Mouse (Mus musculus): ENCODE measurements around the gene Esf1. TPM values are rescaled to one million over a fixed set of nuclear protein-coding genes. Genes with fewer than 3 reads are reported as not detected.
"Not testable (repeated sequence)": the region's sequence is repeated elsewhere in the genome, so short reads cannot be mapped to it uniquely, and the experiment has no call there.

The Esf1 gene
- 34.9 and 39.1 TPM in 2 replicates for polyA plus RNA-seq (2014; fragmentation: Nextera tagmentation; extraction: Ambion mirVana)

DNA sequence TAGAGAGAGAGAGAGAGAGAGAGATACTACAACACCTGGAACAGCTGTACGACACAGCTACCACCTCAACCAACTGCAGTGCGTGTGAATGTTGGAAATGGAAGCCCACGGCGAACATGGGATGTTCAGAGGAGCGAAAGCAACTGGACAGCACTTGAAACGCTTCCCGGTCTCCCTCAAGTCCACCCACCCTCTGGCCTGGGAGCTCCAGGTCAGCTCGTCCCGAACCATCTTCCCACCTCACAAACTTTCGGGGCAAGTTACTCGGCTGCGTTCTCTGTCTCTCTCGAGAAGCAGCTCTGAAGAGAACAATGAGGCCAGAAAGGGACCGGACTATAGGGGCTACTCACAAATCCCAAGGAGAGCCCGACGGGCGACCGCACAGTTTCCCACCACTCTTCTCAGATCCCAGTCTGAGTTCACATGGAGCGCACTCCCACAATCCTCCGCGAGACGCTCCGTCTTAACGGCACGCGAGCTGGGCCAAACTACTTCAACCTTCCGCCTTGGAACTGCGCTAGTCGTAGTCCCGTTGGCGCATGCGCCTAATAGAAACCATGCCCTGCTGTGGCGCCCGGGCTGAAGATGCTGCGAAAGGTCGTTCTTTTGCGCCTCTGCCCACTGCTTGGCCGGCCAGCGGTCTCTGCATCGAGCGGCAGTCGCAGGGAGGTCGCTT, at the start of gene Esf1, which contains the start of gene Ndufaf5:
Gene Esf1, minus strand, starts transcription at position 438 of the 676 bp plus-strand sequence.
Gene Ndufaf5, plus strand, starts transcription at position 523 of the 676 bp plus-strand sequence.
- Histone ChIP-seq H3K27ac (replicated peaks; ENCODE audit: low read depth, low read length) (no peak within 1 kb of the TSS; the same call in 1 of the 2 replicates), H3K4me1 (ENCODE audit: control insufficient read depth, insufficient read depth, low read length) (no peaks in the 10 kb centered on the region; the same call in 1 of the 2 replicates), H3K9ac (ENCODE audit: low read length) (peak within 1 kb of the TSS; percentile 85), H3K27me3 (ENCODE audit: control insufficient read depth, insufficient read depth, low read length) (no peaks in the 10 kb centered on the region), H3K9me3 (ENCODE audit: control insufficient read depth, low read length) (no peaks in the 10 kb centered on the region), H3K36me3 (ENCODE audit: control insufficient read depth, insufficient read depth, low read length) (no peaks in the 10 kb centered on the region; the same call in 1 of the 2 replicates), H3K4me3 (ENCODE audit: low read depth, low read length) (peak within 1 kb of the TSS; percentile 95), H3K4me2 (ENCODE audit: low read depth, severe bottlenecking) (peak within 1 kb of the TSS; percentile 71)
- peak; percentile 99 for ATAC-seq (ENCODE audit: insufficient number of reproducible peaks, low FRiP score, low TSS enrichment, low read depth)
- under 1% methylated on average over 43 of the region's 43 CpGs for WGBS
- DNase-seq (ENCODE audit: low spot score): peak; percentile 96

DNA sequence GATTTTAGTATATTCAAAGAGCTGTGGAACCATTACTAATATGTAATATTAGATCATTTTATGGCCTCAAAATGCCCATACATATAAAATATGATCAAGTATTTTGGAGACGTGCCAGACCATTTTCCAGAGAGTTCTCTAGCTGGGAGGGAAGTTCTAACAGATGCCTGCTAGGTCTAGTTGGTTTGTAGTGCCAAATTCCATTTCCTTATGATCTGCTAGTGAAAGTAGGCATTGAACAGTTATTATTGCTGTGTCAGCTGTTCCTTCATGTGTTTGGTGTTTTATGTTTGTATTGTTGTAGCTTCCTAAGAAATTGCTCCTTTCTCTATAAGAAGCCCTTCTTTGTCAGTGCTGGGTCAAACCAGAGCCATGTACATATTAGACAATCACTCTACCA, 45.6 kb upstream of the Esf1 start:
- Histone ChIP-seq H3K36me3 (ENCODE audit: control insufficient read depth, insufficient read depth, low read length) (no peaks in the 10 kb centered on the region), H3K4me2 (ENCODE audit: low read depth, severe bottlenecking) (no peak overlapping the region), H3K9ac (ENCODE audit: low read length) (no peak overlapping the region), H3K4me3 (ENCODE audit: low read depth, low read length) (no peak overlapping the region), H3K27ac (replicated peaks; ENCODE audit: low read depth, low read length) (no peak overlapping the region), H3K27me3 (ENCODE audit: control insufficient read depth, insufficient read depth, low read length) (no peaks in the 10 kb centered on the region), H3K9me3 (ENCODE audit: control insufficient read depth, low read length) (no peaks in the 10 kb centered on the region), H3K4me1 (ENCODE audit: control insufficient read depth, insufficient read depth, low read length) (no peaks in the 10 kb centered on the region)
- WGBS: 80% methylated on average over 1 of the region's 1 CpGs
- ATAC-seq (ENCODE audit: insufficient number of reproducible peaks, low FRiP score, low TSS enrichment, low read depth): no peak
- no peak for DNase-seq (ENCODE audit: low spot score)

DNA sequence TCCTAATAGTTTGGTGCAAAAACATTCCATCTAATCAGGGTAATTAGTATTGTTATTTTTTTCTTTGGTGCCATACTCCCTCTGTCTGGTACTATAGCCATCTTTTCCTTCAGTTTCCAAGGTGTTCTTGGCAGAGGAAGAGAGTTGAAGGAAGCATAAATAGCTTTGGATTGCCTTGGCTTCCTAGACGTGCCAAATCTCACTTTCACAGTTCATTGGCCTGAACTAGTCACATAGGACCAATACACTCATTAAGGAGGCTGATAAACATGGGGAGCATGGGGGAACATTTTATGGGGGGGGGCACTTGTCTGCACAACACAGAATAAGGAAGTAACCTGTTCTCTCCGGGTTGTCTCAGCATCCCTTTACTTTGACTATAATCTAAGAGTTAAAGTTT, 45.1 kb upstream of the Esf1 start:
- ATAC-seq (ENCODE audit: insufficient number of reproducible peaks, low FRiP score, low TSS enrichment, low read depth): no peak
- Histone ChIP-seq H3K4me3 (ENCODE audit: low read depth, low read length) (no peak overlapping the region), H3K9ac (ENCODE audit: low read length) (no peak overlapping the region), H3K9me3 (ENCODE audit: control insufficient read depth, low read length) (no peaks in the 10 kb centered on the region), H3K36me3 (ENCODE audit: control insufficient read depth, insufficient read depth, low read length) (no peaks in the 10 kb centered on the region), H3K4me2 (ENCODE audit: low read depth, severe bottlenecking) (no peak overlapping the region), H3K4me1 (ENCODE audit: control insufficient read depth, insufficient read depth, low read length) (no peaks in the 10 kb centered on the region), H3K27me3 (ENCODE audit: control insufficient read depth, insufficient read depth, low read length) (no peaks in the 10 kb centered on the region), H3K27ac (replicated peaks; ENCODE audit: low read depth, low read length) (no peak overlapping the region)
- no peak for DNase-seq (ENCODE audit: low spot score)
- 76% methylated on average over 2 of the region's 2 CpGs for WGBS

DNA sequence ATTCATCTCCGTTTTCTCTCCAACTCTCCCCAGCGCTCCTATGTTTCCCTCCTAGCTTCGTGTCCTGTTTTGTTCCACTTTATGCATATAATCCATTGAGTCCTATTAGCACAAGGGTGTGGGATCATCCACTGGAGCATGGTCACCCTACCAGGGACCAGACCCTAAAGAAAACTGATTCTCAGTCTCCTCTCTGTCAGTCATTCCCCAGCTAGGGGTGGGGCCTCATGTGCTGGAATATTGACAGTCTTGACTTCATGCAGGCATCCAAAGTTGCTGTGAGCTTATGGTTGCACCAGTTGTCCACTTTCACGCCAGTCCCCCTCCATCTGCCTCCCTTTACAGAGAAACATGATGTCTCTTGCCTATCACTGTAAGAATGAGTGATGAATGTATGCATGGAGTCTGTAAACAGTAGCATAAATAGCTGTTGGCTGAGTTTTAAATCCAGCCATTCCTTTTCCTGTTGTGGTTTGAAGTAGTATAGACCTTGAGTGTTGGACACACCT, 44.2 kb upstream of the Esf1 start:
- no peak overlapping the region for H3K27ac ChIP-seq (replicated peaks; ENCODE audit: low read depth, low read length)
- H3K4me2 ChIP-seq (ENCODE audit: low read depth, severe bottlenecking): no peak overlapping the region
- 95% methylated on average over 4 of the region's 4 CpGs for WGBS
- no peaks in the 10 kb centered on the region for H3K36me3 ChIP-seq (ENCODE audit: control insufficient read depth, insufficient read depth, low read length)
- no peak overlapping the region for H3K4me3 ChIP-seq (ENCODE audit: low read depth, low read length)
- H3K9ac ChIP-seq (ENCODE audit: low read length): no peak overlapping the region
- no peak for ATAC-seq (ENCODE audit: insufficient number of reproducible peaks, low FRiP score, low TSS enrichment, low read depth)
- DNase-seq (ENCODE audit: low spot score): no peak
- no peaks in the 10 kb centered on the region for H3K27me3 ChIP-seq (ENCODE audit: control insufficient read depth, insufficient read depth, low read length)
- H3K9me3 ChIP-seq (ENCODE audit: control insufficient read depth, low read length): no peaks in the 10 kb centered on the region
- H3K4me1 ChIP-seq (ENCODE audit: control insufficient read depth, insufficient read depth, low read length): no peaks in the 10 kb centered on the region

DNA sequence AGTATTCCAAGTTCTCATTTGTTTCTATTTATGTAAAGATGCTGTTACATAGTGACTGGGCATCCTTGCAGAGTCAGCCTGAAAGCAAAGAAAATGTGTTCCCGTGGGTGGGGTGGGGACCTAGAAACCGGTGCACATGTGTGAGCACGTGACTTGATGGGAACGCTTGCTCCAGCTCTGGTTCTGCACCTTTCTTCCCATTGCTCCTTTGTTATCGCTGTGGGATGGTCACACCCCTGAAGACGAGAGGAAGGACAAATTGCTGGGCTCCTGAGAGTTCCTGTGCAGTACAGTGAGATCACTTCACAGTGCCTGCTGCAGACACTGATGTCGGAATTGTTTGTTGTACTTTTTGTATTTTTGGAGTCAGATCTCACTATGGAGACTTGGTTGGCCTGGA, 33.4 kb upstream of the Esf1 start:
- peaks cover 2% of the 10 kb centered on the region; the same call in 1 of the 2 replicates for H3K36me3 ChIP-seq (ENCODE audit: control insufficient read depth, insufficient read depth, low read length)

DNA sequence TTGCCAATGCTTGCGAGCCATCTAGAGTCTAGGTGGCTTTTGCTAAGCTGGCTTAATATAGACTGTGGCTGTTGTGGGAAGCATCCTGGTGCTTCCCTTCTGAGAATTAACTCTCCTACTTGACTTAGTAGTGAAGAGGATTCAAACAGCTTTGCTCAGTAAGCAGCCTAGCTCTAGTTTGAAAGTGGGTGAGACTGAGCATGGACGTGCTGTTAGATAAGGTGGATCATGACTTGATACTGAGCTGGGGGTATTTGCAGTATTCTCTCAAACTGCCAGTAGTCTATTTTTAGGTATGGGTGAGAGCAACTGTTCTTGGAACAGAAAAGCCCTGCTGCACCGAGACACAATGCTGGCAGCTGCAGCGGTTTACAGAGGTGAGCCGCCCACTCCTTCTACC, 32.2 kb upstream of the Esf1 start:
- H3K27ac ChIP-seq (replicated peaks; ENCODE audit: low read depth, low read length): no peak overlapping the region
- H3K9ac ChIP-seq (ENCODE audit: low read length): no peak overlapping the region
- H3K4me2 ChIP-seq (ENCODE audit: low read depth, severe bottlenecking): no peak overlapping the region
- WGBS: 89% methylated on average over 5 of the region's 5 CpGs
- H3K36me3 ChIP-seq (ENCODE audit: control insufficient read depth, insufficient read depth, low read length): peaks cover 4% of the 10 kb centered on the region; the same call in 1 of the 2 replicates
- H3K4me1 ChIP-seq (ENCODE audit: control insufficient read depth, insufficient read depth, low read length): no peaks in the 10 kb centered on the region
- H3K9me3 ChIP-seq (ENCODE audit: control insufficient read depth, low read length): no peaks in the 10 kb centered on the region
- no peak for DNase-seq (ENCODE audit: low spot score)
- no peak for ATAC-seq (ENCODE audit: insufficient number of reproducible peaks, low FRiP score, low TSS enrichment, low read depth)
- no peaks in the 10 kb centered on the region for H3K27me3 ChIP-seq (ENCODE audit: control insufficient read depth, insufficient read depth, low read length)
- no peak overlapping the region for H3K4me3 ChIP-seq (ENCODE audit: low read depth, low read length)

More for the DNA sequence above, 33.4 kb upstream of the Esf1 start:
- ATAC-seq (ENCODE audit: insufficient number of reproducible peaks, low FRiP score, low TSS enrichment, low read depth) (no peak), DNase-seq (ENCODE audit: low spot score) (no peak)
- no peak overlapping the region for H3K4me2 ChIP-seq (ENCODE audit: low read depth, severe bottlenecking)
- H3K4me3 ChIP-seq (ENCODE audit: low read depth, low read length): no peak overlapping the region
- H3K9me3 ChIP-seq (ENCODE audit: control insufficient read depth, low read length): no peaks in the 10 kb centered on the region
- WGBS: 95% methylated on average over 7 of the region's 7 CpGs
- no peaks in the 10 kb centered on the region for H3K4me1 ChIP-seq (ENCODE audit: control insufficient read depth, insufficient read depth, low read length)
- H3K27ac ChIP-seq (replicated peaks; ENCODE audit: low read depth, low read length): no peak overlapping the region
- no peak overlapping the region for H3K9ac ChIP-seq (ENCODE audit: low read length)
- H3K27me3 ChIP-seq (ENCODE audit: control insufficient read depth, insufficient read depth, low read length): no peaks in the 10 kb centered on the region

DNA sequence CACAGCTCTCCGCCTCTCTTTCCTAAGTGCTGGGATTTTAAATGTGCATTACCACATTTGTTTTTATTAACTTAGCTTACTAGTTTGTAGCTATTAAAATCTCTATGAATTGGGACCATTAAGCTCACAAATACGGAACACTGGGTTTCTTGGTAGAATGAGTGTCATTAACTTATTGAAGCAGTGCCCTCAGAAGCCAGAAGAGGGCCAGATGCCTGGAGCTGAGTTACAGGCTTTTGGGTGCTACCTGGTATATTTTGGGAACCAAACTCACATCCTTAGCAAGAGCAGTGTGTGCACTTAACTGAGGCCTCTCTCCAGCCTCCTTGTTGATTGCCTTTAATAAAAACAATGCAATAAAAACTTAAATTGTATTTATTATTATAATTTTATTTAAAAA, 30.3 kb upstream of the Esf1 start:
- H3K9me3 ChIP-seq (ENCODE audit: control insufficient read depth, low read length): no peaks in the 10 kb centered on the region
- H3K4me2 ChIP-seq (ENCODE audit: low read depth, severe bottlenecking): no peak overlapping the region
- peaks cover 5% of the 10 kb centered on the region; the same call in 1 of the 2 replicates for H3K36me3 ChIP-seq (ENCODE audit: control insufficient read depth, insufficient read depth, low read length)
- H3K4me1 ChIP-seq (ENCODE audit: control insufficient read depth, insufficient read depth, low read length): no peaks in the 10 kb centered on the region
- no peak overlapping the region for H3K27ac ChIP-seq (replicated peaks; ENCODE audit: low read depth, low read length)
- no peak overlapping the region for H3K4me3 ChIP-seq (ENCODE audit: low read depth, low read length)
- H3K27me3 ChIP-seq (ENCODE audit: control insufficient read depth, insufficient read depth, low read length): no peaks in the 10 kb centered on the region
- 79% methylated on average over 2 of the region's 2 CpGs for WGBS
- DNase-seq (ENCODE audit: low spot score) (no peak), ATAC-seq (ENCODE audit: insufficient number of reproducible peaks, low FRiP score, low TSS enrichment, low read depth) (no peak)
- H3K9ac ChIP-seq (ENCODE audit: low read length): no peak overlapping the region

DNA sequence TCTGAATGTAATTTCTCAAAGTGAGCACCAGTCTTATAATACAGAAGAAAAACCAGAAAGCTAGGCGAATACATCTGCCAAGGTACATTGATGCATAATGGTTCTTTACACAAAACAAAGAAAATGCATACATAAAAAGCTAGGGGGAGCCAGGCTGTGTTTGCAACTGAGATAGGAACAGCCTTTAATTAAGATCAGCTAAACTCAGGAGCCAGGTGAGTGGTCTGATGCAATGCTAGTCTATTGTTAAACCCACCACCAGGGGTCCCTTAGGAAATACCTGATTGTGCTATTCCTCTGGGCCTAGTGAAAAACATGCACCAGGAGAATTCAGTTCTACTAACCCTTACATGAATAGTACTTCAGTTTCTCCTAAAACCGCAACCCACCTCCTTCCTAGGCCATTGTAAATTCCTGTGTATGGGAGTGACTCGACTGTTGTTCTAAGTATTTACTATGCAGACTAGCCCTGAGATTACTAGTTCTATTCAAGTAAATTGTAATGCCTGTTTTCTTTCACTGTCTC, 15.4 kb upstream of the Esf1 start:
- not testable (repeated sequence) for ATAC-seq (ENCODE audit: insufficient number of reproducible peaks, low FRiP score, low TSS enrichment, low read depth); H3K4me1 ChIP-seq (ENCODE audit: control insufficient read depth, insufficient read depth, low read length); H3K36me3 ChIP-seq (ENCODE audit: control insufficient read depth, insufficient read depth, low read length); H3K4me3 ChIP-seq (ENCODE audit: low read depth, low read length); H3K27me3 ChIP-seq (ENCODE audit: control insufficient read depth, insufficient read depth, low read length); H3K4me2 ChIP-seq (ENCODE audit: low read depth, severe bottlenecking); H3K9ac ChIP-seq (ENCODE audit: low read length); H3K9me3 ChIP-seq (ENCODE audit: control insufficient read depth, low read length); DNase-seq (ENCODE audit: low spot score); H3K27ac ChIP-seq (replicated peaks; ENCODE audit: low read depth, low read length)
- 91% methylated on average over 3 of the region's 3 CpGs for WGBS
